Mouse (Mus musculus) gastrocnemius, adult 8-10 months (tissue): ENCODE results near the gene Prdx4. TPM values are rescaled to one million over a fixed set of nuclear protein-coding genes. Genes with fewer than 3 reads are reported as not detected.
A peak's percentile ranks its signal among the peaks of the same experiment; 100 is the strongest.
"Not testable (repeated sequence)": the region's sequence is repeated elsewhere in the genome, so short reads cannot be mapped to it uniquely, and the experiment has no call there.

Experiments used
- DNase-seq, 2 experiments: peaks; one replicate each; pipeline ENCODE4 v3.0.0; 2022; ENCODE audit warnings: low spot score in 2 of 2
- total RNA-seq, 4 experiments: library from RNA; stranded (reverse); gene quantifications; 2 replicates each; pipeline ENCODE4 v1.2.4; 2022

Gene Prdx4
- total RNA-seq = 1 to 10 TPM; 4.7 to 6.7 (median 5.5) TPM

DNA sequence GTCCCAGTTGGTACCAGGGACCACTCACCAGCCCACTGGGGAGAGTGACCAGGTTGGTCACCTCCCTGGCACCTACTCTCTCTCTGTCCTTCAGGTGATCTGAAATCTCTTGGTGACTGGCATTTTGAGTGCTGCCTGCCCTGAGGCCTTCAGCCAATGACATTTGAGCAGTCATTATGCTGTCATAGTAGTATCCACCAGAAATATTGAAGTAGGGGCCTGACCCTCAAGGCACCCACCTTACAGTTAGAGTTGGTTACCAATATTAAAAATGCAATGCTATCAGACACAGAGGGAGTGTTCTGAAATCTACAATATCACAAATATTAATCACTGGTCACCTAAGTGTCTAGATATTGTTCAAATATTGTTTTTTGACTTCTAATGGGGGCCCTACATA lies at the start of gene Prdx4:
Gene Prdx4 (minus strand): TSS at position 101 of the 400 bp plus-strand sequence.
- no peak for DNase-seq

DNA sequence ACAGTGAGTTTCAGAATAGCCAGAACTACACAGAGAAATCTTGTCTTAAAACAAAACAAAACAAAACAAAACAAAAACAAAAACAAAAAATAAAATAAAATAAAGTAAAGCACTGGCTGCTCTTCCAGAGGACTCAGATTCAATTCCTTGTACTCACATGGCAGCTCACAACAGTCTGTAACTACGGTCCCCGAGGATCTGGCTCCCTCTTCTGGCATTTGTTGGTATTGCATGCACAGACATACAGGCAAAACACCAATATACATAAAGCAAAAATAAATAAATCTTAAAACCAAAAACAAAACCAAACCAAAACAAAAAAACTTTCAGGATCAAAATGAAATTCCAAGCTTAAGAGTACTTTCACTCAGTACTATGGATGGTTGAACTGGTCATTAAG lies 36.0 kb upstream of the Prdx4 start:
- no peak for DNase-seq

DNA sequence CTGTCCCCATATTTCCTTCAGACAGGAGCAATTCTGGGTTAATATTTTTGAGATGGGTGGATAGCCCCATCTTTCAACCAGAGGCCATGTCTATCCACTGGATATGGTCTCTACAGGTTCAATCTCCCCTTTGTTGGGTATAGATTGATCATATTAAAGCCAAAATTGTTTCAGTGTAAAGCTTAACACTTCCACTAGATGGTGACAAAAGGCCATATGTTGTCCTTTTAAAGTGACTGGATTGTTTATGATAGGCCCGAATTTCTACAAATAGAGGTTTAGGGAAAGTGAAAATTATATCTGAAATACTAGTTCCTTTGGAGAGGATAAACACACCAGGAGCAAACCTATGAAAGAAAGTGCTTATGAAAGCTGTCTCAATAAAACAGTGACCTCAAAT lies 34.9 kb upstream of the Prdx4 start:
- no peak for DNase-seq

DNA sequence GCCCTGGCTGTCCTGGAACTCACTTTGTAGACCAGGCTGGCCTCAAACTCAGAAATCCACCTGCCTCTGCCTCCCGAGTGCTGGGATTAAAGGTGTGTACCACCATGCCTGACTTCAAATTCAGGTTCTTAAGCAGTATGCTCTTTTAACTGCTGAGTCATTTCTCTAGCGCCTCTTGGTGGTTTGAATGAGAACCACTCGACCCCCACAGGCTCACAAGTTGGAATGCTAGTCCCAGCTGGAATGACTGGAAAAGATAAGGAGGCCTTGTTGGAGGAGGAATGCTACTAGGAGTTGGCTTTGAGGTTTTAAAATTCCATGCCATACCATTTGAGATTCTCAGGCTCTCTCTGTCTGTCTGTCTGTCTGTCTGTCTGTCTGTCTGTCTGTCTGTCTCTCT lies 29.6 kb upstream of the Prdx4 start:
- not testable (repeated sequence) for DNase-seq

DNA sequence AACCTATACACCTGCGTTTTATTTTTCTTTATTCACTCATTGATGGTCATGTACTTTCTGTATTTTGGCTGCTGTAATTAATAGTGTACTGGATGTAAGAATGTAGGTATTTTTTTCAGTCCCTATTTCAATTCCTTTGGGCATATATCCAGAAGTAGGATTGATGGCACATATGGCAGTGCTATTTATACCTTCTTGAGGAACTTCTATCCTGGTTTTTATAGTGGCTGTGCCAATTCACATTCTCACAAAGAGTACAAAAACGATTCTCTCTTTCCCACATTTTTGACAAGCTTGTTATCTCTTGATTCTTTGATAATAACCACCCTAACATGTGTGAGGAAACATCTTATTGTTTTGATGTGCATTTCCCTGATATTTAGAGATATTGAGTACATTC lies 24.5 kb upstream of the Prdx4 start:
- DNase-seq = no peak

DNA sequence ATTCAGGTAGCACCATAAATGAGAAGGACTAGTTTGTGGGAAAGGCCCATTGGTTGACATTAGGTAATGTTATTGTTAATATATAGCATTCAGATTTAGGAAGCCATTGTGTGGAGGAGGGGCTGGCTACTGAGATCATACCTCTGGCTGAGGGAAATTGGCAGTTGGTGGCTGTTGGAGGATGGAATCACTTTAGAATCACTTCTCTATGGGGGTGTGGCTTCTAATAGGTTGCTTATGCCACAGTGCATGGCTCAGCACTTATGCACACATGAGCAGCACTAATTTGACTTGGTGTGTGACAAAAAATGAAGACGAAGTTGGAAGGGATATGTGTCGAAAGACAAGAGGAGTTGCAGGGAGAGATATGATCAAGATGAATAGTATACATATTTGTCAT lies 5.7 kb upstream of the Prdx4 start:
- DNase-seq = no peak

DNA sequence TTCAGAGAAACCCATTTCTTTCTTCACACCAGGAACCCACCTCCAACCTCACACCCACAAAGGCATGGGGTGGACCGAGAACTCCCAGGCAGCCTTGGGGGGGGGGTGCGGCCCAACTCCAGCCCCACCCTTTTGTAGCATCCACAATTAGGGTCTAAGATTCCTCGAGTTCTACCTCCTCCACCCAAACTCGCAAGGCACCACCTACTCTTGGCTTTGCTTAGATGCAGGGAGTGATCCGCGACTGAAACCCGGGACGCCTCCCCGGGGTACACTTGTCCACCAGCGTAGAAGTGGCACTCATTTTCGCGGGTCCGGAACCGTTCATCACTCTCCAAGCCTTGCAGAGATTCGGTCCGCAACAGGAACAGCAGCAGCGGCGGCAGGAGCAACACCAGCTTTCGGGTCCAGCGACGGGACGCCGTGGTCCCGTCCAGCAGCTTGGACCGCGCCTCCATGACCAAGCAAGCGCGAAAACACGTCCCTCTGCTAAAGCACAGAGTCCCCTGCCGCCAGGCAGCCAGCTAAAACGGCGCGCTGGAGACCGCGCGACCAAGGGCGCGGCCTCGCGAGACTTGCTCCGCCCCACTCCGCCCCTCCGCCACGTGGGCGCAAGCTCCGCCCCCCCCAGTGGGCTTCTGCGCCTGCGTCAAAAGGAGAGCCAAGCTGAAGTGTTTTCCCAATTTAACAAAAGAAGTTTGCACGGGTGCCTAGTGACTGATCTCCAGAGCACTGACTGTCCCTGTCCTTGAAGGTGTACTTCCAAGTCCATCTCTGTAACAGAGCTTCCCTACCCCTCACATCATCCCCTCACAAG lies 2.4 kb downstream of the Prdx4 start:
- DNase-seq = peak; percentile 65 to 71

DNA sequence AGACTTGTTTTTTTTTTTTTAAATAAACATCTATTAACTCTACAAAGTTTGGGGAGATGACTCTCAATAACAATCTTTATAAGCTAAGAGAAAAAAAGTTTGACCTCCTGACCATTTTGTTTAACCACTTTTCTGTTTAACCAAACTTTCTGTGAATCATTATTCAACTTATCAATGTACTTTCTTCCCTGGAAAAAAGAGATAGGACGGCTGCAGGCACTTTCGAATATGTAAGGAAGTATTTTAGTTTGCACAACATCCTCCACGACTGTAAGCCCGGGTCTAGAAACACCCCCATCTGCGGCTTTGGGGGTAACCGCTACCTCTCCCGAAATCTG lies 3.0 kb downstream of the Prdx4 start:
- DNase-seq = no peak

DNA sequence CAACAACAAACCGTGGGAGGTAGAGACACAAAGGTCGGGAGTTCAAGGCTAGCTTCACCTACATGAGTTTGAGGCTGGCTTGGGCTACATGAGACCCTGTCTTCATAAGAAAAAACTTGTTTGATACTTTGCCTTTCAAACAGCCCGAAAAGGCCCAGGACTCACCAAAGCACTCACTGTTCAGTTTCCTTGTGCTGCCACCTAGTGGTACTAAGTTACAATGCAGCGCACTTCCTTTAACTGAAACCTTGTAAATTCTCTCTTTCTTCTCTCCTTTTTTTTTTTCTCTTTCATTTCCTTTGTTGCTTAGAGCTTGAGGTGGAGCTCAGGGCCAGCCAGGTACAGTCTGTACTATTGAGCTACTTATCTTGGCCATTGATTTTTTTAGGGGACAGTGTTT lies 22.5 kb downstream of the Prdx4 start:
- DNase-seq = no peak

DNA sequence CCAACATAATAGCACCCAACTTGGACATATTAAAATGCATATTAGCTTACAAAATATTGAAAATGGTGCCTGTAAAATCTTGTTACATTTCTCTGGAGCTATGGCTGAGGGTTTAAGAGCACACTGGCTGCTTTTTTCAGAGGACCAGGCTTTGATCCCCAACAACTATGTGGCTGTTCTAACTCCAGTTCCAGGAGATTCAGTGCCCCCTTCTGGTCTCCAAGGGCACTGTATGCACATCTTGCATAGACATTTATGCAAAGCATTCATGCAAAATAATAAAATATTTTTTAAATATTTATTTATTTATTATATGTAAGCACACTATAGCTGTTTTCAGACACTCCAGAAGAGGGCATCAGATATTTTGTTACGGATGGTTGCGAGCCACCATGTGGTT lies 34.2 kb downstream of the Prdx4 start:
- no peak for DNase-seq

DNA sequence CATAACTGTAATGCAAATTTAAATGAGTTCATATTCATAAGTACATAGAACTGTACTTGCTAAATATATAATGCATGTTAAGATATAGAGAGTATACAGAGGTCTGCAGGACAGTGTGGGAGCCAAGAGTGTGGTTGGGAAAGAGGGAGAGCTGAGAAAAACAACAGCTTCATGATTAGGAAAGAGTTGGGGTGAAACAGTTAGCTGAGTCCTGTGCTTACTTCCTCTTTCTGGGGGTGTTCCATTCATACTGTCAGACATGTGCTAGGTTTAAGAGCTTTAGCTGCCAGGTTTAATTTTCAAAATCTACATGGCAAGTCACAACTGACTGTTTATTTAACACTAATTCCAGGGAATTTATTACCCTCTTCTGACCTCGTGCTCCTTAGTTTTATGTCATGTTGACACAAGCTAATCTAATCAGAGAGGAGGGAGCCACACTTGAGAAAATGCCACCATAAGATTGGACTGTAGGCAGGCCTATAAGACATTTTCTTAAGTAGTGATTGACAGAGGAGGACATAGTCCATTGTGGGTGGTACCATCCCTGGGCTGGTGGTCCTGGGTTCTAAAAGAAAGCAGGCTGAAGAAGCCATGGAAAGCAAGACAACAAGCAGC lies 60.0 kb downstream of the Prdx4 start:
- no peak for DNase-seq

DNA sequence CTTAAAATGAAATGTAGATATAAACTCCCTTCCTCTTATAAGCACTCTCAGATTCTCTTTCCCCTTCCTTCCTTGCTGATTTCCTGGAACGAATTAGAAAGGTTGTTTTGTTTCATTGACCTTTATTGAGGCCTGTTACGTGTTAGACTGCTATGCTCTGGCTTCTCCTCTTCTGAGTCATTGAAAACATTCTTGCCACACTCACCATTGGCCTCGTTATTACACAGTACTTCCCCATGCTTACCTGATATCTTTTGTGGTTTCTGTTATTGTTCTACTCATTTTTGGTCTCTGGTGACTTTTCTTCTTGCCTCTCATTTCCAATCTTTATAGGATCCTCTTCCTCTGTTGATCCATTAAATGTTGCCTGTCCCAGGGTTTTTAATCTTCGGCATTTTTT lies 62.1 kb downstream of the Prdx4 start:
- DNase-seq = no peak

Other genes with a start within 250 kb of the Prdx4 start
- not detected for gene Magea2, start 247.1 kb downstream of the Prdx4 start, total RNA-seq
- not detected for gene Cldn34b2, start 212.3 kb downstream of the Prdx4 start, total RNA-seq
- gene Sat1, start 124.3 kb downstream of the Prdx4 start, total RNA-seq = 10 to 100 TPM; 11.0 to 19.8 (median 16.4) TPM
- gene Acot9, start 78.3 kb downstream of the Prdx4 start, total RNA-seq = 10 to 100 TPM; 13.9 to 16.5 (median 15.4) TPM